36 mouse cellular contexts compared by ENCODE assay signal in genomic region chr10:63438736-63439262, GRCm38 (mm10). TPM values are rescaled to one million over a fixed set of nuclear protein-coding genes. Genes with fewer than 3 reads are reported as not detected.
DNase-seq lines count a peak whose midpoint lies in the region; ATAC-seq and TF ChIP-seq lines count a peak whose summit lies in the region.
"Had no signal": no experiment of that assay in that cellular context is flagged by ENCODE, and none has a peak within 500 bp of the region (broad histone marks: within the 10 kb centered on the region; RNA-seq: fewer than 3 reads in every experiment).

No protein-coding gene starts in this region.

- H3K4me1 ChIP-seq in heart, embryonic 10.5 days, result no peaks in the 10 kb centered on the region
- H3K4me1 ChIP-seq in heart, embryonic 11.5 days (ENCODE audit: control insufficient read depth, insufficient read depth, low read length), result no peaks in the 10 kb centered on the region
- H3K4me1 ChIP-seq in midbrain, postnatal 0 days (ENCODE audit: insufficient read depth, low read length), result no peaks in the 10 kb centered on the region
- H3K4me1 ChIP-seq in midbrain, embryonic 14.5 days (ENCODE audit: control insufficient read depth, insufficient read depth, low read length), result no peaks in the 10 kb centered on the region
- H3K4me1 ChIP-seq: embryonic facial prominence, embryonic 10.5 days; embryonic facial prominence, embryonic 13.5 days; forebrain, embryonic 12.5 days; forebrain, embryonic 15.5 days; heart, embryonic 15.5 days had no signal

- DNase-seq in heart, embryonic 10.5 days (ENCODE audit: low spot score), result peak; percentile 67
- no peak for DNase-seq in midbrain, postnatal 0 days (ENCODE audit: low spot score)
- no peak for DNase-seq in midbrain, embryonic 14.5 days
- DNase-seq in adrenal gland, postnatal 10 days, result no peak
- DNase-seq: adrenal gland, postnatal 14 days; cerebellum, adult 11-12 months; cerebellum, adult 8-10 months; cerebellum, postnatal 10 days; cerebellum, postnatal 36 days; embryo, embryonic 11 days; gastrocnemius, postnatal 25 days; heart, adult 2 months; heart, postnatal 14 days; heart, postnatal 4 days had no signal

- ATAC-seq in heart, embryonic 11.5 days (replicated peaks; ENCODE audit: insufficient number of reproducible peaks, low FRiP score, low TSS enrichment), result no peak
- no peak for ATAC-seq in midbrain, postnatal 0 days (ENCODE audit: low FRiP score)
- no peak for ATAC-seq in midbrain, embryonic 14.5 days (ENCODE audit: low FRiP score, low TSS enrichment)
- ATAC-seq in megakaryocyte progenitor cell, adult 5-6 weeks (replicated peaks; ENCODE audit: poor library complexity), result 0 out of 2 replicates have a peak, but pooled peaks have one; percentile 44
- ATAC-seq: CD4-positive, CD25-positive, alpha-beta regulatory T cell, adult 4 months; forebrain, embryonic 15.5 days; hindbrain, postnatal 0 days; inflammation-experienced regulatory T-cells, adult 6 months; intestine, embryonic 16.5 days; Patski had no signal

- no peak overlapping the region for H3K27ac ChIP-seq in heart, embryonic 10.5 days
- H3K27ac ChIP-seq in heart, embryonic 11.5 days (ENCODE audit: low read depth, low read length), result no peak overlapping the region
- H3K27ac ChIP-seq in midbrain, postnatal 0 days (ENCODE audit: low read depth, low read length), result no peak overlapping the region
- H3K27ac ChIP-seq in midbrain, embryonic 14.5 days (replicated peaks; ENCODE audit: low read depth, low read length), result no peak overlapping the region
- H3K27ac ChIP-seq: embryonic facial prominence, embryonic 10.5 days; embryonic facial prominence, embryonic 13.5 days; forebrain, embryonic 12.5 days; forebrain, embryonic 15.5 days; heart, adult 2 months; heart, embryonic 15.5 days; hindbrain, embryonic 14.5 days; hindbrain, postnatal 0 days had no signal

- H3K9me3 ChIP-seq in heart, embryonic 10.5 days, result no peaks in the 10 kb centered on the region
- H3K9me3 ChIP-seq in heart, embryonic 11.5 days (replicated peaks; ENCODE audit: control insufficient read depth, low read length), result no peaks in the 10 kb centered on the region
- H3K9me3 ChIP-seq in midbrain, postnatal 0 days (ENCODE audit: low read length), result no peaks in the 10 kb centered on the region
- no peaks in the 10 kb centered on the region for H3K9me3 ChIP-seq in midbrain, embryonic 14.5 days (ENCODE audit: control insufficient read depth, low read length)
- H3K9me3 ChIP-seq: embryonic facial prominence, embryonic 10.5 days; embryonic facial prominence, embryonic 13.5 days; forebrain, embryonic 12.5 days; forebrain, embryonic 15.5 days; heart, embryonic 12.5 days; heart, embryonic 15.5 days had no signal

- no peak overlapping the region for H3K4me3 ChIP-seq in heart, embryonic 10.5 days
- H3K4me3 ChIP-seq in heart, embryonic 11.5 days (ENCODE audit: low read depth, low read length), result no peak overlapping the region
- H3K4me3 ChIP-seq in midbrain, postnatal 0 days (ENCODE audit: low read depth, low read length), result no peak overlapping the region
- no peak overlapping the region for H3K4me3 ChIP-seq in midbrain, embryonic 14.5 days (replicated peaks; ENCODE audit: low read depth, low read length)
- H3K4me3 ChIP-seq: embryonic facial prominence, embryonic 10.5 days; embryonic facial prominence, embryonic 13.5 days; erythroblast, embryonic 14.5 days; forebrain, embryonic 12.5 days; forebrain, embryonic 15.5 days; heart, adult 2 months; heart, embryonic 12.5 days; heart, embryonic 15.5 days had no signal

- TF ChIP-seq CTCF in midbrain, postnatal 0 days (IDR thresholded peaks at IDR 0.05), result 0 out of 2 replicates have a peak, but pooled peaks have one; percentile 4

- H3K36me3 ChIP-seq in heart, embryonic 10.5 days, result no peaks in the 10 kb centered on the region
- no peaks in the 10 kb centered on the region for H3K36me3 ChIP-seq in heart, embryonic 11.5 days (ENCODE audit: control insufficient read depth, insufficient read depth, low read length)
- H3K36me3 ChIP-seq in midbrain, postnatal 0 days (ENCODE audit: insufficient read depth, low read length), result no peaks in the 10 kb centered on the region
- no peaks in the 10 kb centered on the region for H3K36me3 ChIP-seq in midbrain, embryonic 14.5 days (ENCODE audit: control insufficient read depth, insufficient read depth, low read length)
- H3K36me3 ChIP-seq: embryonic facial prominence, embryonic 10.5 days; embryonic facial prominence, embryonic 13.5 days; forebrain, embryonic 12.5 days; forebrain, embryonic 15.5 days; heart, embryonic 12.5 days; heart, embryonic 15.5 days had no signal

- H3K27me3 ChIP-seq in heart, embryonic 10.5 days (ENCODE audit: insufficient read depth, poor library complexity, severe bottlenecking), result no peaks in the 10 kb centered on the region
- H3K27me3 ChIP-seq in heart, embryonic 11.5 days (ENCODE audit: control insufficient read depth, insufficient read depth, low read length), result no peaks in the 10 kb centered on the region
- H3K27me3 ChIP-seq in midbrain, postnatal 0 days (ENCODE audit: insufficient read depth, low read length), result no peaks in the 10 kb centered on the region
- no peaks in the 10 kb centered on the region for H3K27me3 ChIP-seq in midbrain, embryonic 14.5 days (ENCODE audit: control insufficient read depth, insufficient read depth, low read length)
- H3K27me3 ChIP-seq: embryonic facial prominence, embryonic 13.5 days; forebrain, embryonic 12.5 days; forebrain, embryonic 15.5 days; heart, embryonic 12.5 days; heart, embryonic 15.5 days; Patski had no signal

- no peak overlapping the region for H3K9ac ChIP-seq in heart, embryonic 11.5 days (ENCODE audit: low read depth, low read length)
- no peak overlapping the region for H3K9ac ChIP-seq in midbrain, postnatal 0 days (replicated peaks; ENCODE audit: low read length, poor library complexity, severe bottlenecking)
- no peak overlapping the region for H3K9ac ChIP-seq in midbrain, embryonic 14.5 days (replicated peaks; ENCODE audit: low read length)
- H3K9ac ChIP-seq: embryonic facial prominence, embryonic 13.5 days; forebrain, embryonic 12.5 days; forebrain, embryonic 15.5 days; heart, embryonic 12.5 days; heart, embryonic 15.5 days; hindbrain, embryonic 14.5 days had no signal

- no peak overlapping the region for H3K4me2 ChIP-seq in heart, embryonic 11.5 days
- no peak overlapping the region for H3K4me2 ChIP-seq in midbrain, postnatal 0 days (ENCODE audit: low read depth, low read length, poor library complexity, severe bottlenecking)
- H3K4me2 ChIP-seq in midbrain, embryonic 14.5 days (ENCODE audit: low read length), result no peak overlapping the region
- H3K4me2 ChIP-seq: embryonic facial prominence, embryonic 13.5 days; forebrain, embryonic 12.5 days; forebrain, embryonic 15.5 days; heart, embryonic 12.5 days; heart, embryonic 15.5 days; hindbrain, embryonic 14.5 days had no signal

RNA-seq across cellular contexts. Expression of gene Ctnna3, which starts 8.9 kb away (rescaled TPM):
- 14.2 and 22.7 TPM in 2 replicates for polyA plus RNA-seq in heart, embryonic 10.5 days (2016; fragmentation: Nextera tagmentation; extraction: Ambion mirVana)
- polyA plus RNA-seq in heart, embryonic 11.5 days (2014; fragmentation: Nextera tagmentation; extraction: Ambion mirVana), result 17.5 and 19.0 TPM in 2 replicates
- 1.0 TPM in 2 replicates for total RNA-seq in midbrain, postnatal 0 days (2014; rRNA removed)
- 0.44 and 0.63 TPM in 2 replicates for polyA plus RNA-seq in midbrain, postnatal 0 days (2015; fragmentation: Nextera tagmentation; extraction: Ambion mirVana)
- polyA plus RNA-seq in midbrain, embryonic 14.5 days (2014; fragmentation: Nextera tagmentation; extraction: Ambion mirVana), result 0.94 and 1.1 TPM in 2 replicates
- not detected in 2 replicates for total RNA-seq in megakaryocyte progenitor cell, adult 5-6 weeks (2015)
- not detected in 2 replicates for total RNA-seq in megakaryocyte progenitor cell, adult 5-6 weeks (2017)
- 1 to 10 TPM; 2.1 to 3.5 TPM for total RNA-seq in adrenal gland, postnatal 10 days (2021)
- total RNA-seq: ES-E14 had no signal
- polyA plus RNA-seq: erythroblast, embryonic 14.5 days; Patski had no signal

RNA-seq across cellular contexts. Expression of gene Gm7075, which starts 17.2 kb away (rescaled TPM):
- not detected in 2 replicates for polyA plus RNA-seq in heart, embryonic 10.5 days (2016; fragmentation: Nextera tagmentation; extraction: Ambion mirVana)
- not detected in 2 replicates for polyA plus RNA-seq in heart, embryonic 11.5 days (2014; fragmentation: Nextera tagmentation; extraction: Ambion mirVana)
- total RNA-seq in midbrain, postnatal 0 days (2014; rRNA removed), result not detected in 2 replicates
- not detected in 2 replicates for polyA plus RNA-seq in midbrain, postnatal 0 days (2015; fragmentation: Nextera tagmentation; extraction: Ambion mirVana)
- not detected in 2 replicates for polyA plus RNA-seq in midbrain, embryonic 14.5 days (2014; fragmentation: Nextera tagmentation; extraction: Ambion mirVana)
- not detected in 2 replicates for total RNA-seq in megakaryocyte progenitor cell, adult 5-6 weeks (2015)
- total RNA-seq in megakaryocyte progenitor cell, adult 5-6 weeks (2017), result not detected in 2 replicates
- not detected for total RNA-seq in adrenal gland, postnatal 10 days (2021)
- total RNA-seq: adrenal gland, adult 18-20 months; adrenal gland, postnatal 14 days; gastrocnemius, adult 8-10 months; gastrocnemius, postnatal 25 days; heart, adult 2 months; heart, postnatal 14 days; heart, postnatal 4 days; hindbrain, postnatal 0 days had no signal
- polyA plus RNA-seq: brain, embryonic 14.5 days; C2C12; CD4-positive, CD25-positive, alpha-beta regulatory T cell, adult 4 months; cortical plate, adult 2 months; embryonic facial prominence, embryonic 10.5 days; embryonic facial prominence, embryonic 13.5 days; erythroblast, embryonic 14.5 days; forebrain, embryonic 12.5 days; forebrain, embryonic 15.5 days; gonadal fat pad, adult 2 months; heart, adult 2 months; heart, embryonic 12.5 days; heart, embryonic 15.5 days; hindbrain, embryonic 14.5 days; hindbrain, postnatal 0 days; inflammation-experienced regulatory T-cells, adult 6 months; intestine, embryonic 16.5 days; Patski had no signal

RNA-seq across cellular contexts. Expression of gene Dnajc12, which starts 56.6 kb away (rescaled TPM):
- polyA plus RNA-seq in heart, embryonic 10.5 days (2016; fragmentation: Nextera tagmentation; extraction: Ambion mirVana), result 6.7 and 10.8 TPM in 2 replicates
- 8.6 and 9.2 TPM in 2 replicates for polyA plus RNA-seq in heart, embryonic 11.5 days (2014; fragmentation: Nextera tagmentation; extraction: Ambion mirVana)
- 12.8 and 14.1 TPM in 2 replicates for total RNA-seq in midbrain, postnatal 0 days (2014; rRNA removed)
- polyA plus RNA-seq in midbrain, postnatal 0 days (2015; fragmentation: Nextera tagmentation; extraction: Ambion mirVana), result 25.5 and 29.1 TPM in 2 replicates
- polyA plus RNA-seq in midbrain, embryonic 14.5 days (2014; fragmentation: Nextera tagmentation; extraction: Ambion mirVana), result 20.5 and 20.8 TPM in 2 replicates
- 7.4 and 15.1 TPM in 2 replicates for total RNA-seq in megakaryocyte progenitor cell, adult 5-6 weeks (2015)
- 5.3 and 5.9 TPM in 2 replicates for total RNA-seq in megakaryocyte progenitor cell, adult 5-6 weeks (2017)
- 10 to 100 TPM; 14.6 to 15.9 TPM for total RNA-seq in adrenal gland, postnatal 10 days (2021)

RNA-seq across cellular contexts. Expression of gene Sirt1, which starts 57.3 kb away (rescaled TPM):
- polyA plus RNA-seq in heart, embryonic 10.5 days (2016; fragmentation: Nextera tagmentation; extraction: Ambion mirVana), result 2.4 and 5.2 TPM in 2 replicates
- polyA plus RNA-seq in heart, embryonic 11.5 days (2014; fragmentation: Nextera tagmentation; extraction: Ambion mirVana), result 5.6 and 6.0 TPM in 2 replicates
- 23.3 and 23.7 TPM in 2 replicates for total RNA-seq in midbrain, postnatal 0 days (2014; rRNA removed)
- 2.6 and 3.5 TPM in 2 replicates for polyA plus RNA-seq in midbrain, postnatal 0 days (2015; fragmentation: Nextera tagmentation; extraction: Ambion mirVana)
- polyA plus RNA-seq in midbrain, embryonic 14.5 days (2014; fragmentation: Nextera tagmentation; extraction: Ambion mirVana), result 7.2 and 7.5 TPM in 2 replicates
- 44.1 and 50.3 TPM in 2 replicates for total RNA-seq in megakaryocyte progenitor cell, adult 5-6 weeks (2015)
- total RNA-seq in megakaryocyte progenitor cell, adult 5-6 weeks (2017), result 35.1 and 38.2 TPM in 2 replicates
- 10 to 100 TPM; 17.3 to 17.5 TPM for total RNA-seq in adrenal gland, postnatal 10 days (2021)
